Mouse (Mus musculus): ENCODE data around the gene Clic3.

GRCm38 (mm10) chr2:25467606-25468303, 11.1 kb downstream of the Clic3 start:
- no peak for TF ChIP-seq CTCF (IDR thresholded peaks at IDR 0.05; ENCODE audit: control insufficient read depth, insufficient read depth, low read length)
- no peak for TF ChIP-seq POLR2A (IDR thresholded peaks at IDR 0.05; ENCODE audit: borderline replicate concordance, control insufficient read depth, low read depth, low read length)

Data from bone marrow, adult 2 months (tissue).